Mouse (Mus musculus): Measurements from ENCODE around the gene Tbxas1.
A peak's percentile ranks its signal among the peaks of the same experiment; 100 is the strongest.

The Tbxas1 gene

GRCm38 (mm10) chr6:38875258-38876070 is at the start of gene Tbxas1:
Tbxas1 (plus strand) TSS chr6:38875404.
- peak; percentile 61 to 64 for DNase-seq (ENCODE audit: low spot score in 2 of 2)

- no peak for DNase-seq (ENCODE audit: low spot score in 2 of 2)
Observed at GRCm38 (mm10) chr6:38825886-38826285, 49.3 kb upstream of the Tbxas1 start.

GRCm38 (mm10) chr6:38826857-38827256 is 48.3 kb upstream of the Tbxas1 start:
- no peak for DNase-seq (ENCODE audit: low spot score in 2 of 2)

- DNase-seq (ENCODE audit: low spot score in 2 of 2), result no peak
Observed at GRCm38 (mm10) chr6:38827435-38827834, 47.8 kb upstream of the Tbxas1 start.

GRCm38 (mm10) chr6:38828211-38828610 is 47.0 kb upstream of the Tbxas1 start:
- DNase-seq (ENCODE audit: low spot score in 2 of 2), result no peak

- no peak for DNase-seq (ENCODE audit: low spot score in 2 of 2)
Observed at GRCm38 (mm10) chr6:38829452-38829851, 45.8 kb upstream of the Tbxas1 start.

GRCm38 (mm10) chr6:38833721-38834120 is 41.5 kb upstream of the Tbxas1 start:
- DNase-seq (ENCODE audit: low spot score in 2 of 2), result no peak

GRCm38 (mm10) chr6:38834727-38835126 is 40.5 kb upstream of the Tbxas1 start:
- DNase-seq (ENCODE audit: low spot score in 2 of 2), result no peak

- no peak for DNase-seq (ENCODE audit: low spot score in 2 of 2)
Observed at GRCm38 (mm10) chr6:38835217-38835616, 40.0 kb upstream of the Tbxas1 start.

GRCm38 (mm10) chr6:38838061-38838460 is 37.1 kb upstream of the Tbxas1 start:
- no peak for DNase-seq (ENCODE audit: low spot score in 2 of 2)

GRCm38 (mm10) chr6:38839891-38840290 is 35.3 kb upstream of the Tbxas1 start:
- no peak for DNase-seq (ENCODE audit: low spot score in 2 of 2)

GRCm38 (mm10) chr6:38840380-38840779 is 34.8 kb upstream of the Tbxas1 start:
- DNase-seq (ENCODE audit: low spot score in 2 of 2), result peak; percentile 68 to 71

- no peak for DNase-seq (ENCODE audit: low spot score in 2 of 2)
Observed at GRCm38 (mm10) chr6:38840780-38841179, 34.4 kb upstream of the Tbxas1 start.

- DNase-seq (ENCODE audit: low spot score in 2 of 2), result no peak
Observed at GRCm38 (mm10) chr6:38841551-38841950, 33.7 kb upstream of the Tbxas1 start.

- DNase-seq (ENCODE audit: low spot score in 2 of 2), result no peak
Observed at GRCm38 (mm10) chr6:38845117-38845516, 30.1 kb upstream of the Tbxas1 start.

- peak in 1 of 2 experiments; percentile 7 for DNase-seq (ENCODE audit: low spot score in 2 of 2)
Observed at GRCm38 (mm10) chr6:38845876-38846275, 29.3 kb upstream of the Tbxas1 start.

- DNase-seq (ENCODE audit: low spot score in 2 of 2), result no peak
Observed at GRCm38 (mm10) chr6:38846330-38847195, 28.6 kb upstream of the Tbxas1 start.

GRCm38 (mm10) chr6:38847447-38847846 is 27.8 kb upstream of the Tbxas1 start:
- no peak for DNase-seq (ENCODE audit: low spot score in 2 of 2)

- DNase-seq (ENCODE audit: low spot score in 2 of 2), result no peak
Observed at GRCm38 (mm10) chr6:38847958-38848910, 27.0 kb upstream of the Tbxas1 start.

- DNase-seq (ENCODE audit: low spot score in 2 of 2), result no peak
Observed at GRCm38 (mm10) chr6:38850715-38851259, 24.4 kb upstream of the Tbxas1 start.

- no peak for DNase-seq (ENCODE audit: low spot score in 2 of 2)
Observed at GRCm38 (mm10) chr6:38851740-38852139, 23.5 kb upstream of the Tbxas1 start.

Measured in right cerebral cortex, postnatal 10 days (tissue).